Mouse (Mus musculus) ovary, adult 18-20 months (tissue): ENCODE data around the gene Rab21.

ENCODE experiments used
- DNase-seq: peaks from one replicate; pipeline ENCODE4 v3.0.0; 2022; ENCODE audit warnings: low spot score, mixed read lengths

Gene Rab21

GRCm38 (mm10) chr10:115315473-115316171 lies at the start of gene Rab21:
TSS of gene Rab21 (minus strand) at chr10:115315594.
- peak; percentile 90 for DNase-seq

DNA sequence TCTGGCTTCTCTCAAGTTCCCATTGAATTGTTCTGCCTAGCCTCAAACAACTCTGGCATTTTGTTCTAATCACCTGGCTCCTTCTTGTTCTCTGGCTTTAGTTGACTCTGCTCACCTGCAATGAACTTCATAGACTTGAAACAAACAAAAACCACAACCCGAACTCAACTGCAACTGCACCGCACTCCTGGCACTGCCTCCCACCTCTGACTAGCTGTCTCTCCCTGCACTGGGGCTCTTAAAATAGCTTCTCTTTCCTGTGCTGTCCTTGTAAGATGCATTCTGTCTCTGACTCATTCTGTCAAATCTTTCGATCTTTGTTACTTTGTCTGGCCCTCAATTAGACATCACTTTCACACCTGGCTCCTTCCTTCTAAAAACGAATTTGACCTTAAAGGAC lies 47.8 kb upstream of the Rab21 start:
- no peak for DNase-seq

DNA sequence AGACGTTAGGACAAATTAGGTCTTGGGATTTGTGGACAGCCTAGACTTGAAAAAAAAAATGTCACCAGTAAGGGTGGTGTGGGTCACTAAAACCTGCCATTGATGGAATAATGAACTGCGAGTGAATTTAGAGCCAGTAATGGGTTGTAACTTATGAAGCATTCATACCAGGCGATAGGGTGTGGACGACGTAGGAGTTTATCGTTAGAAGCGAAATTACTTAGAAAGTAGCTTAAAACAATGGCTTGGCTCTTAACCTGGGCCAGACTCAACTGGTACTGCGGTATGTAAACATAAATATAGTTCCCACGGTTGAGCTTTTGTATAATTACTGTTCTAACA lies 47.2 kb upstream of the Rab21 start:
- no peak for DNase-seq

- peak; percentile 97 for DNase-seq
These were observed 46.6 kb upstream of the Rab21 start, which contains the start of gene Tmem19 for GRCm38 (mm10) chr10:115361840-115362622. TSS of gene Tmem19 (minus strand) at chr10:115362501.

- no peak for DNase-seq
These were observed 43.7 kb upstream of the Rab21 start for GRCm38 (mm10) chr10:115359066-115359465.

DNA sequence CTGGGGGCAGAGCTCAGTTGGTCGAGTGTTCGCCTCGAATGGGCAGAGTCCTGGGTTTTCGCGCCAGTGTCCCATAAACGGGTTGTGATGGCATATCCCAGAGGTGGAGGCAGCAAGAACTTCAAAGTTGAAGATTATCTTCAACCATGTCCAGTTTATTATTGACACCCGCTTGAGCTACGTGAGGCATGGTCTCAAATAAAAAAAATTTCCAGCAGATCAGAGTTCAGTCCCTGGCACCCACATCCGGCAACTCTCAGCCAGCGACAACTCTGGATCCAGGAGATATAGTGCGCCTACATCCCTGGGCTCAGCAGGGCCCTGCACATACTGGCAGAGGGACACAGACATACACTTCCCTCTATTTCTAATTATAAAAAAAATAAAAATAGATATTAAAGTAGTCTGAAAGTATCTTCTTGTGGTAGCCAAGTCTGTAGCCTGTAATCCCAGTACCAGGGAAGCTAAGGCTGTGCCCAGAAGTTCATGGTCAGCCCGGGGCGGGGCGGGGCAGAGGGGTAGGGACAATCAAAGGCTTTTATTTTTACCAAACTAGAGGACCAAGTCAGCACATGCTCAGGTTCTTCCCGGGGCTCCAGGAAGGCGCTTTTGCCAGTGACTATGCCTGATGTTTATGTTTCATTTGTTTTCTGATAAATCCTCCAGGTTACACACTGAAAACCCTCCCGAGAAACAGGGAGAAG lies 43.0 kb upstream of the Rab21 start:
- no peak for DNase-seq

- DNase-seq, result no peak
These were observed 40.7 kb upstream of the Rab21 start for GRCm38 (mm10) chr10:115356106-115356505.

DNA sequence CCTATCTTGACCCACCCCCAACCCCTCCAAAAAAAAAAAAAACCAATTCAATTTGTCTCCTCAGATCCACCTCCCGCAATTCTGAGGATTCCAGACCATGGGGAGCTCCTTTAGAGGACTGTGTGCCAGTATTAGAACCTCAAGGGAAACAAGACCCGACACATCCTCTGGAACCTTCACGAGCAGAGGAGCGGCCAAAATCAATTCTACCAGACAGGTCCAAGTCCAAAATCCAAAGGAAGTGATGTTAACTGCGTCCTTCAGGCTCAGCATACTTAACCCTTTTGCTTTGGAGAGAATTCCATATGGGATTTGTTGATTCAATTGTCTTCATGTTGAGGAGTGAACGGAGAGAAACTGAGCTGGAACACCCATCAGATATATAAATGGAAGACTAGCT lies 39.6 kb upstream of the Rab21 start:
- no peak for DNase-seq

DNA sequence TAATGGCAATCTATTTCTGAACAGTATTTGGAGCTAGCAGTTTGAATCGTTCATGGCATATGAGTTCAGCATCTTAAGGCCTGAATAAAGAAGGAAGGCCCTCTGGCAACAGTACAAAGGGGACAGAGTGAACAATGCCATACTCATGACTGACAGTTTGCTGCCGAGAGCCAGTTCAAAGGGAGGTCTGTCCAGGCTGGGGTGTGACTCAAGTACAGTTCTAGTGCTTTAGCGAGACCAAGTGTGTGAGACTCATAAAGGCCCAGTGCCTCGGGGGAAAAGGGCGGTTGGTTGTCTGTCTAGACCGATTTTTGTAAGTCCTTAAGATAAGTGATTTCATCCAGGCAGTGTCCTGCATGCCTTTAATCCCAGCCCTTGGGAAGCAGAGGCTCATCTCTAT lies 39.2 kb upstream of the Rab21 start:
- DNase-seq, result no peak

GRCm38 (mm10) chr10:115350810-115351397 lies 35.5 kb upstream of the Rab21 start:
- DNase-seq, result no peak

DNA sequence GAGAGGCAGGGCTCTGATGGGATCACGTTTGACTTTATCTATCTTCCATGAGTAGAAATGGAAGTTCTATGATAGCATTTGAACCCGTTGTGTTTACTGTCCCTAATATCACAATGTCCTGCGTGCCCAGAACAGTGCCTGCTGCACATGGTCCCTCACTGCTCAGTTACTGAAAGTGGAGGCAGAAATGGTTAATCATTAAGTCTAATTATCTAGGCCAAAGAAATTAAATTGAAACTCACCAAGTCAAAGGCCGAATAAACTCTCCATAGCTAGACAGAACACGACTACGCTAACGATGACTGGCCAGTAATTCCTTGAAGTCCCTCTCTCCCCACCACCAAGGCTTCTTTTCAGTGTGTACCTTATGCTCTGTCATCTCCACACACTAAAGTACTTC lies 34.1 kb upstream of the Rab21 start:
- DNase-seq, result no peak

- no peak for DNase-seq
These were observed 33.6 kb upstream of the Rab21 start for GRCm38 (mm10) chr10:115349029-115349428.

- DNase-seq, result no peak
These were observed 32.7 kb upstream of the Rab21 start for GRCm38 (mm10) chr10:115348131-115348530.

GRCm38 (mm10) chr10:115346444-115346843 lies 31.1 kb upstream of the Rab21 start:
- DNase-seq, result no peak

- DNase-seq, result no peak
These were observed 27.5 kb upstream of the Rab21 start for GRCm38 (mm10) chr10:115342771-115343425.

GRCm38 (mm10) chr10:115339820-115340328 lies 24.5 kb upstream of the Rab21 start:
- no peak for DNase-seq

- DNase-seq, result no peak
These were observed 21.5 kb upstream of the Rab21 start for GRCm38 (mm10) chr10:115336901-115337300.

- no peak for DNase-seq
These were observed 18.1 kb upstream of the Rab21 start for GRCm38 (mm10) chr10:115333528-115333927.

GRCm38 (mm10) chr10:115332997-115333396 lies 17.6 kb upstream of the Rab21 start:
- no peak for DNase-seq

- DNase-seq, result no peak
These were observed 17.1 kb upstream of the Rab21 start for GRCm38 (mm10) chr10:115332420-115332952.

DNA sequence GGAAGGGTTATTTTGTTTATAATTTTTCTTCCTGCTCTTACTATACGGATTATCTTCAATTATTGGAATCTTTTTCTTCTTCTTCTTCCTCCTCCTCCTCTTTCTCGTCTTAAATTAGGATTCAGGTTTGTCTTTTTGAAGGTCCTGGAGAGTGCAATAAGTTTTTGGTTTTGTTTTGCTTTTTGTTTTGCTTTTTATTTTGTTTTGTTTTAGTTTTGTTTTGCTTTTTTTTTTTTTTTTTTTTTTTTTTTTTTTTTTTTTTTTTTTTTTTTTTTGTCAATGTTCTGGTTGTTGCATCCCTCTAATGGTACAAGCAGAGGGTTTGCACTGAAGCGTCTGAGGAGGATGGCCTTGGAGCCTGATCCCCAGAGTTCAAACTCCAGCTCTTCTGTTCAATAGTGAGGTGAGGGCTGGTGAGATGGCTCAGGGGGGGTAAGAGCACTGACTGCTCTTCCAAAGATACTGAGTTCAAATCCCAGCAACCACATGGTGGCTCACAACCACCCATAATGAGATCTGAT lies 13.7 kb upstream of the Rab21 start:
- DNase-seq, result no peak
